Mouse (Mus musculus): ENCODE results near the gene Sh2d6.
"Not testable (repeated sequence)": the region's sequence is repeated elsewhere in the genome, so short reads cannot be mapped to it uniquely, and the experiment has no call there.

Gene Sh2d6

DNA sequence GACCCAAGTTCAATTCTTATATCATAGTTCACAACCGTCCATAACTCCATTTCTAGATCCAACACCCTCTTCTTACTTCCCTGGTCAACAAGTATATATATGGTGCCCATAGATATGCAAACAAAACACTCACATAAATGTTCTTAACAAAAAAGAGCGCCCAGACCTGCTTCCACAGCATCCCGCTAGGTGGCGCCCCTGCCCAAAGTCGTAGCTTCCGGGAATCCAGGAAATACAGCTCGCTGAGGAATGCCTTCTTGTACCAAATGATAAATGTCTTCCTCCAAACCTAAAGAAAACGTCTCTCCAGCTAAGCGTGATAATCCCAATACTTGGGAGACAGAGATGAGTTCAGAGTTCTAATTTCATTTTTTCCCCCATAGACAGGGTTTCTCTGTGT, 13.7 kb upstream of the Sh2d6 start:
- peak; percentile 81 for DNase-seq (ENCODE audit: low read depth, low spot score)

DNA sequence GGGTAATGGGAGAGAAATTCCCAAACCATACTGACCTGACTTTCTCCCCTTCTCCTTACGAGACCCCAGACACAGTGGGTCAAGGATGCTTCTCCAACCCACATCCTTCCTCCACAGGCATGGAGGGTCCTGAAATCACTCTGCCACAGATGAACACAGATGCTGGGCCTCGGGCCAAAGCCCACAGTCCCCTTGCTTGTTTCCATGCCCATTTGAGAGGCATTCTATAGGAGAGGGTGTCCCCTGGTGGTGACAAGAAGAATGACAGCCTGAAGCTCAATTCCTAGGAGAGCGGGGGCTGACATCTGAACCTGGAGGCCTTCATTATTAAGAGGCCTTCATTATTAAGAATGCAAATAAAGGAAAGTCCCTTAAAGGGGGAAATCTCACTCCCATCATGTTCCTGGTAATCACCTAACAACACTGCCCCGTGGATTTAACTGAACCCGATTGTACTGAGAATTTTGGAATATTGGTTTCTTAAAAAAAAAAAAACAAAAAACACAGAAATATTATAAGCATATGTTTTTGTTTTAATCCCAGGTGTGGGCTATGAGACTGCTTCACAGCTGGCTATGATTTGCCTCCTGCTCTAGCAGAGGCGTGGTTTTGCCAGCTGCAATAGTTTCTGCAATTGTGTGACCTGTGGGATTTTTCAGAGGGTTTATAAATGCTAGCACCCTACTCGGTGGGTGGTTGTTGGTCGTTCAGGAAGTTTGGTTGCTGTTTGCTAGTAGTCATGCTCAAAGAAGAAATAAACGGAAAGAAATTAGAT, 12.7 kb upstream of the Sh2d6 start:
- DNase-seq (ENCODE audit: low read depth, low spot score): peak; percentile 88

DNA sequence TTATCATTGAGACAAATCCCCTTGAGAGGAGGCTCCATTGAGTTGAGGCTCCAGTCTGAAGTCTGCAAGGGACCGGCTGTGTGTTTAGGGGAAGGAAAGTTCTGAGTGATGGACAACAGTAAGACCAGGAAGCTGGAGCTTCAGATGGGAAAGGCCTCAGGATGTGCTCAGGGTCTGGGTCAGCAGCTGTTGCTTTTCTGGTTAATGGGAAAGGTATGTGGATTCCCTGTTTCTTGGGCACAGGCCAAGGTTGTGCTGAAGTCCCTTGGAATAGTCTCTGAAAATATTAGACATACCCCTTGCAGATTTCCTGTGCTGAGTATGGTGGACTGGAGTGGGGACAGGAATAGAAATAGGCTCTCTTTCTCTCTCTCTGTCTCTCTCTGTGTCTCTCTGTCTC, 12.0 kb upstream of the Sh2d6 start:
- not testable (repeated sequence) for DNase-seq (ENCODE audit: low read depth, low spot score)

DNA sequence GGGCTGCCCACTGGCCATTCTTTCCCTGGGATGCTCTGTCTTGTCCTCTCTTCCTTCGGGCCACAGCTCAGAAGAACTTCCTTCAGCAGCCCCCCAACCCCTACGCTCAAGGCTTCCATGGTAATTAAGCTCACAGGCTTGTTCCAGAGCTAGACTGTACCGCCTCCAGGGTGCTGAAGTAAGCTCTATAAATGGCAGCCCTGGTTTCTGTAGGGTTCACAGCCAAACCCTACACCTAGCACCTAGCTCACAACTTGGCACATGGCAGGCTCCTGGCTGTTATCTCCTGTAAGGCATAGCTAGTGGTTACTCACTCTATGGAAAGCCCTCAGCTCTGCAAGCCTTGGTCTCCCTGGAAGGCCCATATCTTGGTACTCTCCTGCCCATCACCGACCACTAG, 11.1 kb upstream of the Sh2d6 start:
- no peak for DNase-seq (ENCODE audit: low read depth, low spot score)

DNA sequence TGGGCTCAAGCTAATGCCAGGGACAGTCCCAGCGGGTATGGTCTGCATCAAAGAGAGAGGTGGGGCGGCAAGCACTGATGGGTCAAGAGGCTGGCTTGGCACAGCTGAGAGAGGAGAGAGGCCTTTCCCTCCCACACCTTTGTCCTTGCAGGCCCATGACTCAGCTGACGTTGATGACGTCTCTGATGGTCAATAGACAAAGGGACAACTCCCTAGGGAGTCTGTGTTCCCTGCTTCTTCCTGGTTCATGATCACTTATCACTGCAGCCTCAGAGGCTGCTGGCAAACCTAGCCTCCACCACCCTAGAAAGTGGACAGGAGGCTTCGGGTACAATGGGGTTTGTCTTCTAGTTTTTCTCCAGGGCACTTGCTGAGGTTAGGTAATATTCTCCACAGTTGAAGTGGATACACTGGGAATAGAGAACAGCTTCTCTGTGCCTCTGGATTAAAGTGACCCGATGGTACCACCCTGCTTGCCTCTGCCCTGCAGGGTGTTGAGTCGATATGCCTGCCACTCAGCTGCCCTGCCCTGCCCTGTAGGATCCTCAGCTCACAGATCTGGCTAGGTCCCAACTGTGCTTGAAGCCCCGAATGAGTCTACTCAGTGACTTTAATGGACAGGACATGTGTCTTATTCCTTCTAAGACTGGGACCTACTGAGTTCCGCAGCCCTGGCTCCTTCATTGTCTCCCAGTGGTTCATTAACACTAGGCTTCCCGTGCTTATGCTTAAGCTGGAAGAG, 7.1 kb upstream of the Sh2d6 start:
- DNase-seq (ENCODE audit: low read depth, low spot score): no peak

DNA sequence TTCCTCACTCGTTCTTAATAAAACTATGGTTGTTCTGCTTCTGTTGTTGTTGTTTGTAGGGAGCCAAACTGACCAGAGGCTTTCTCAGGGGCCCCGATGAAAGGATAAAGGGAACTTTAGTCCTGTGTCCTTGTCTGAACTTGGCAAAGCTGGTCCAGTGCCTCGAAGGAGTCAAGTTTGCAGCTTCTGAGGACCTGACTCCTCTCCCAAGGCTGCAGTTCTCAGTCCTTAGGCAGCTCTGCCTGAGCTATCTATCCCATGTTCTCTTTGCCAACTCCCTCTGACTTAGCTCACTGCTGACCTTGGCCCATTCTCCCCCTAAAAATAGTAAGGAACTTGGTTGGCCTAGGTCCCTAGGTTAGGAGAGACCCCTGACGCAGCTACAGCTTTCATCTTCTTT, 5.6 kb upstream of the Sh2d6 start:
- no peak for DNase-seq (ENCODE audit: low read depth, low spot score)

DNA sequence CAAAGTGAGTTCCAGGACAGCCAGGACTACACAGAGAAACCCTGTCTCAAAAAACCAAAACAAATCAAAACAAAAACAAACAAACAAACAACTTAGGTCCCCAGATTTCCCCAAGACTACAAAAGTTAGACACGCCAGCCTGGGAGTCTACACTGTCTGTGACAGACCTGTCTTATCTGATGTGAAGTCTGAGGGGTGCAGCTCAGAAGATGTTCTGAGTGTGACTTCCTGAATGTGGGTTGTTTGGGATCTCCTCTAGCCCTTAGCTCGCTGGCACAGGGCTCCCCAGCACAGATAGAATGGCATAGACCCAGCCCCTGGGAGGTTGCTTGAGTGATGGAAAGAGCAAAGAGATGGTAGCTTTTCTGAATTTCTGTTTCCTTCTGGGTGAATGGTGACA, 2.7 kb upstream of the Sh2d6 start:
- no peak for DNase-seq (ENCODE audit: low read depth, low spot score)

DNA sequence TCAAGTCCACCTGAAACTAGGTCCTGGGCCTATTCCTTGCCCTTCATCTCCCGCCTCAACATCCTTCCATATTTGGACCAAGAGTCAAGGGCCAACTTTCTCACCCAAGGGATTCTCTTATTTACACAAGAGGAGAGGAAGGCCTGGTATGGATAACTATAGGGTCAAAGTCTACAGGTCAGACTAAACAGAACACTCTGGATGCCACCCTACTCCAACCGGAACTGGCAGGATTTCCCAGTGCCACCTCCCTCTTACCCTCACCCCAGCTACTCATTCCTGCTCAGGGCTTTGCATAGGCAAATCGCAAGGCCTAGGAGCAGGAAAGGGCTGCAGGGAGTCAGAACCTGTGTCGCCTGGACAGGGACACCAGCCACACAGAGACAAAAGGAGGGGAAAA, 1.7 kb upstream of the Sh2d6 start:
- no peak for DNase-seq (ENCODE audit: low read depth, low spot score)

DNA sequence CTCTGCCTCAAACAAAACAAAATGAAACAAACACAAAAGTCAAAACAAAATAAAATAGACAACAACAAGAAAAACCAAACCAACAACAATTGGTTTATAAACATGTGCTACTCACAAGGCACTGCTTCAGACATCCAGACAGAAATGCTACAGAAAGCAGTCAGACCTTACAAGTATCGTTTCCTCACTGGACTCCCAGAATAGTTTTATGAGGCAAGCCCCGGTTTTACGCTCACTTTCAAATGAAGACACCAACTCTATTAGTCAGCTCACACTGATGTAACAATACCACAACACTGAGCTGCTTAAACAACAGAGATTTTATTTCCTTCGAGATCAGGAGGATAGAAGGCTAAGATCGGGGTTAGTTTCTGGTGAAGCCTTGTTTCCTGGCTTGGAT, 781 bp upstream of the Sh2d6 start:
- no peak for DNase-seq (ENCODE audit: low read depth, low spot score)

DNA sequence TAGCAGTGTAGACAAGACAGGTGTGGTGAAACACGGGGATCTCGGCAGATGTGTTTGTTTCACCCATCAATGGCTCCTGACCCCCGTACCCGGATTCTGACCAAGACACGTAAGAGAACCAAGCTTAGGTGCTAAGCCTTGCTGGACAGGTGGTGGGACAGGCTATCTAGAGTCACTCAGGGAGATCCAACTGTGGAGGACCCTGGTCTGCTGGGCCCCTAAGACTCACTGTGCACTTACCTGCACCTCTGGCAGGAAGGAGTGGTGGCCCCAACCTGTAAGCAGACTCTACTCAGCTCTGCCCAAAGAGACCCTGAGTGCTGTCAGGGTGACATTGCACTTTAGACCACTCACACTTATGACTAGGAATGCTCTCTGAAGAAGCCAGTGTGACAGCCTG, 603 bp downstream of the Sh2d6 start:
- DNase-seq (ENCODE audit: low read depth, low spot score): no peak

DNA sequence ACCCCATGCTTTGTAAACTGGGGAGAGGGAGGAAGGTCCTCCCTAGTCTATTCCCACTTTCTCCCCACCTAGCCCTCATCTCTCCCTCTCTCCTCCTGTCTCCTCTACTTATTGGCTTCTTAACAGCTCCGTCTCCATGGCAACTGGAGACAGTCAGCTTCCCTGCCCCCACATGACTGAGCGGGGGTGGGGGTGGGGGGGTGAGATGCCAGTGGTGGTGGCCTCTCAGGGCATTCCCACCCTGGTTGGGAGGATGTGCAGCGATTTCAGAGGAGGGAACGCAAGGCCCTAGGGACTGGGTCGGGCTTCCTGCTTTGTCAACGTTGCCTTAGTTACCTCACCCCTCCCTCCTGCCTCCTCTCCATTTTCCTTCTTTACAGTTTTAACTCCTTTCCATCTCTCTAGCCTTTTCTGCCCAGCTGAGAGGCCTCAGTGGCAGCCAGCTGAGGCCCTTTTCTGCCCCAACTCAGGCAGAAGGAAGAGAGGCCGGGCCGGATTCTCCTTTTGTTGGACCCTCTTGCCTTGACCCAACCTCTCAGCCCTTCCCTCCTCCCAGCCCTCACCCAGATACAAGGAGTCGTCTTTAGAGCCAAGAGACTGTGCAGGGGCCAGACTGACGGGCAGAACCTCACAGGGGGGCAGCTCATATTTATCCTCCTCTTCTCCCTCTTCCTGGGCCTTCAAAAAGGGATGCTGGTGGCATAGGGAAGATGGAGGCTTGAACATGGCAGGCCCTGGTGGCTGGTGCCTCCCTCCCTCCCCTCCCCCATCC, 1.4 kb downstream of the Sh2d6 start:
- peak; percentile 78 for DNase-seq (ENCODE audit: low read depth, low spot score)

DNA sequence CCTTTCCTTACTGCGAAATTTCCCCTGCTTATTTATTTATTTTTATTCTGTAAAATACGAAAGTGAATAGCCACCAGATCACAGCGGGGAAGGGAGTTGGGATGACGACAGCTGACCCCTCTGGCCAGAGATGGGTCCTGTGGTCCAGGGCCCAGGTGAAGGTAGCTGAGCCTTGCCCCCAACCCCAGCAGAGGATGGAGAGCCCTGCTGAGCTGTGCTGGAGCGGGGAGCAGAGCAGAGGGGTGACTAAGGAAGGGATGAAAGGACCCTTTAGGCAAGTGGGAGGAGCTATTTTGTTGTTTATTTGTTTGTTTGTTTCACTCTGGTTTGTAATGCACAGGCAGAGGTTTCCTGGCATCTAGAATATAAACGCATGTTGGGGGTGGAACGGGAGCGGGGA, 2.2 kb downstream of the Sh2d6 start:
- no peak for DNase-seq (ENCODE audit: low read depth, low spot score)

DNA sequence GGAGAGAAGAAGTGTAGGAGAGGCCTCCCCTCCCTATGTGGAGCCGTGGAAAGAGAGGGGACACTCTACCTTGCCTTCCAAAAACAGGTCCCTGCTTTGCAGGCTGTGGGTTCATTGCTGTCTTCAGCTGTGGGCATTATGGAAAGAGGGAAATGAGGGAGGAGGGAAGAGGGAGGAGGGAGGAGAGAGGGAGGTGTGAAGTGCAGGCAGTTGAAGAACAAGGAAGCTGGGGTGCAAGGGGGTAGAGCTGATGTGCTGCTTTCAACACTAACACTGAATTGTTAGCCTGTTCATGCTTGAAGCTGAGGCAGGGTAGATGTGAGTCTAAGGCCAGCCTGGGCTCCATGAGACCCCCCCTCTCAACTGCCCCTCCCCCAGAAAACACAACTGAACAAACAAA, 2.7 kb downstream of the Sh2d6 start:
- DNase-seq (ENCODE audit: low read depth, low spot score): no peak

DNA sequence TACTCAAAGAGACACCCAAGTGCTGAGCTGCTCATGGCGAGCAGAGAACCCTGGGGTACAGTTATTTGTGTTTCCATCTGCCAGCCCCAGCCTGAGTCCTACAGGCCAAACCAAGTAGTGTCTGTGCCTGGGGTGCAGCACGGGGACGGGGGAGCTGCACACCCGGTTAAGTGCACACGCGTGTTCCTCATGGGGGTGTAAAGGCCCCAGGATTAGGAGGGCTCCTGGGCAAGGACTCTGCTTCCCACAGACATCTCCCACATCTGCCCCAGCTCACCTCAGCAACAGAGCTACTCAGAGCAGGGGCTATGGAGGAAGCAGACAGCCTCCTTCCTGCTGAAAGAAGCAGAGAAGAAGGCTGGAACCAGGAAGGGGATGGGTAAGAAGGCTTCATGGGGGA, 5.9 kb downstream of the Sh2d6 start:
- no peak for DNase-seq (ENCODE audit: low read depth, low spot score)

DNA sequence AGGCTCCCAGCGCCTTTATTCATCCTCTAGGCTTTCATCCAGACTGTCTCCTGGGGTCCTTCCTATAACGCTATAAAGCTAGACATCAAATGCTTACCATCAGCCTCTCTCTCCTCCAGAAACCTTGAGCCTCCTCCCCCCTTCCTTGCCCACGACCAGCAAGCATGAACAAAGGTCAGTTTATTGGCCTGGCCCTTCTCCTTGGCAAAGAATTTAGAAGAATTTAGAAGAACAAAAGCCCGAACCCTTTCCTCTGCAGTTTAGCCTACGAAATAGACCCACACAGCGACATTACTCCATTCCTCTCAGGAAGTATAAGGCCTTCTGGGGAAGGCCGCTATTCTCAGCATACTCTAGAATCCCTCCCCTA, 8.5 kb downstream of the Sh2d6 start:
- no peak for DNase-seq (ENCODE audit: low read depth, low spot score)

DNA sequence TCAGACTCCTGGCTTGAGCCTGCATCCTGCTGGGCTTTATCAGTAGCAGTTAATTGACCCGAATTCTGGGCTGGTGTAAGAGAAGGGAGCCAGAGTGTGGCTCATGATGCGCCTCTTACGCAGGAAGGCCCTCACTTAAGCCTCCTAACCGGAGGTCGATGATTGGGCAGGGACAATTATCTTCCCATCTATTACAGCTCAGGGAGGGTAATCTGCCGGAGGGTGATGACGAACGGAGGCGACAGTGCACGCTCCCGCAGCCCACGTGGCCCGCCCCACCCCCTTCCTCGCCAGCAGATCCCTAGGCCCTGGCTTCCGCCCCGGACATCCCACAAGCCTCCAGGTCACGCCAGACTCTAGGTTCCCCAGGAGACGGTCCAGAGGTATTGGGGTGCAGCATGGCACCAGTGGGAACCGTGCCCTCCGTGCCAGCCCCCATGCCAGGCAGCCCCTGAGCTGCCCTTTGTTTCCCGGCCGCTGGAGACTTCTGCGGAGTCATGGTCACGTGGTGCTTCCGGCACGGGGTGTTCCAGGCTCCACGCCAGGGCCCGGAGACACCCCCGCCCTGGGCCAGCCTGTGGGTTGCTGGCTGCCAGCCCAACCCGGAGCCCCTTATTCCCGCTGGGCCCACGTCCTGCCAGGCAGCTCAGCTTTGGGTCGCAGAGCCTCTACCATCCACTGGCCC, 9.0 kb downstream of the Sh2d6 start:
- DNase-seq (ENCODE audit: low read depth, low spot score): peak; percentile 77

DNA sequence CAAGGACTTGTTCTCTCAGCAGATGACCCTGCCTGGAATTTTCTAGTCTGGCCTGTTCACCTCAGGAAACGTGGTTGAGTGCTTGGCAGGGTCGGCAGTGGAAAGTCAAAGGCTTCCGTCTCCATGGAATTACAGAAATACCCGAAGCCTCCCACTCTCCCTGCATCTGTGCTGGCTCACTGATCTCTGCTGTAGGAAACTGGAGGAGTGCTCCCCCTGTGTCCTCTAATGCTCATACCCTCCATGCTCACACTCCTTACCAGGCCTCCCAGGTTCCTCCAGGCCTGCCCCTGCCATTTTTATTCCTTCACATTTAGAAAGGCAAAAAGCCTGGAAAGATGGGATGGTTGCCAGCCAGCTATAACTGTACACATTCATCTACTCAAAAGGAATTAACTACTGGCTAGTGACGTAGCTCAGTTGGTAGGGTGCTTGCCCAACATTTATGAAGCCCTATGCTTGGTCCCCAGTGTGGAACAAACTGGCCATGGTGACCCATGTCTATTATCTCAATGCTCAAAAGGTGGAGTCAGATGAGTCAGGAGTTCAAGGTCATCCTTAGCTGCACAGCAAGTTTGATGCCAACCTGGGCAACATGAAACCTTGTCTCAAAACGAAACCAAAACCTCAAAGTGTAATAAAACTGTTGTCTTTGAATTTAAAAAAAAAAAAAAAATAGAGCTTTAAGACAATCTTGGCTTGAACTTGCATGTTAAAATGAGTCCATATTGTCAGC, 10.7 kb downstream of the Sh2d6 start:
- DNase-seq (ENCODE audit: low read depth, low spot score): no peak

DNA sequence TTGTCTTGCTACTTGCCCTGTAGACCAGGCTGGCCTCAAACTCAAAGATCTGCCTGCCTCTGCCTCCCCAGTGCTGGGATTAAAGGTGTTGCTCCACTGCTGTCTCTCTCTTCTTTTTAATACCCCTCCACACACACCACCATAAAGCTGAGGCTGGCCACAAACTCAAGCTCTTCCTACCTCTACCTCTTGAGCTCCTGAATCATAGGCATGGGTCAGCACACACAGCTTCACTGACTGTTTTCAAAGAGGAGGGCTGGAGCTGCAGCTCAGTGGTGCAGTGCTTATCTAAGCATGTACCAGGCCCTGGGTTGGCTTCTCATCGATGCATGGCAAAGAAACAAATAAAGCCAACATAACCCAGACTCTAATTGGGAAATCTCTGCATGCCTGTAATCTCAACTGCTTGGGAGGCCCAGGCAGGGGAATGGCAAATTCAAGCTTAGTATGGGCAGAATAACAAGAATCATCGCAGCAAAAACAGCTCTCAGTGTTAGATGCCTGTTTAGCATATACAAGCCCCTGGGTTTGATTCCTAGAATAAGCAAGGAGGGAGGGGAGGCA, 11.6 kb downstream of the Sh2d6 start:
- no peak for DNase-seq (ENCODE audit: low read depth, low spot score)

DNA sequence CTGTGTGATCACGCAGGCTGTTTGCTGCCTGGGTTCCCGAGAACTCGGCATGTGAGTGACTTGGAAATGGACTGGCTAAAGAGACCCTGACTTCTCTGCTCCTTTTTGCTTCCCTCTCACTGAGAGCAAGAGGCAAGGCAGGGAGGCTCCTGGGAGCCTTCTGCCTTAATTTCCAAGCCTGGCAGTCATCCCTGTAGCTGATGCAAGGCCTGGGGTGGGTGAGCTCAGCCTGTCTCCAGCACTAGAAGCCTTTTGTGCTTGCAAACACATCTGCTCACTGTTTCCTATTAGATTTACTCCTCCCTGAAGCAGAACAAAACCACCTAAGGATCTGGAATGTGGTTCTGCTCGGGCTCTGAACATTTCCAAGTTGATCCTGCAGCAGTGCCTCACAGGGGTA, 12.9 kb downstream of the Sh2d6 start:
- DNase-seq (ENCODE audit: low read depth, low spot score): no peak

DNA sequence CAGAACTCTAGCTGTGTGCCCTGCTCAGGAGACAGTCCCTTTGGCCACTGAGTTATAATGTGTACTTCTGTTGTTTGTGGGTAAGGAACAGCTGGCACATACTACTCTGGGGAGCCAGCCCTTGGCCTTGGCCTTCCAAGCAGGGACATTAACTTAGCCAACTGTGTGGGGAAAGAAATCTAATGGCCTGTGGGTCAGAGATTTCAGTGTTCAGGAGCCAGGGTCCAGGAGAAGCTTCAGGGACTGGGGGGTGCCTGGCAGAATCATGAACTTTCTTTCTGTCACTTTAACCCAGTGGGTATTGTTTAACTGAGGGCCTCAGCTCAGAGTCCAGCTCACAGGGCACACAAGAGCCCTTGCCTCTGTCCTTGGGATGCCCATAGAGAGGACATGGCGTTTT, 15.4 kb downstream of the Sh2d6 start:
- DNase-seq (ENCODE audit: low read depth, low spot score): no peak

DNA sequence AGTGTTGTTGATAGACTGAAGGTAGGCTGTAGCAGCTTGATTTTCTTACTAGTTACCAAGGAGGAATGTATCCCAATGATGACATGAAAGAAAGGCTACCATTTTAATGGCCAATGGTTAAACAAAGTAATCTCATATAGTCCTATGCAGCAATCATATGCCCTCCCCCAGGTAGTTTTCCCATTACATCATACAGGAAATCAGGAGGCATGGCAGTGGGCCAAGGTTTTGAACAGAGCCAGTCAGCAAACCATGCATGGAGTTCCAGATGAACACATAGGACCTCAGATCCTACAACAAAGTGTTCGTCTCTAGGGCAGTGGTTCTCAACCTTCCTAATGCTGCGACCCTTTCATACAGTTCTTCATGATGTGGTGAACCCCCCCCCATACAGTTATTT, 17.6 kb downstream of the Sh2d6 start:
- no peak for DNase-seq (ENCODE audit: low read depth, low spot score)
